Mouse (Mus musculus): ENCODE data around the gene Ssh3.

DNA sequence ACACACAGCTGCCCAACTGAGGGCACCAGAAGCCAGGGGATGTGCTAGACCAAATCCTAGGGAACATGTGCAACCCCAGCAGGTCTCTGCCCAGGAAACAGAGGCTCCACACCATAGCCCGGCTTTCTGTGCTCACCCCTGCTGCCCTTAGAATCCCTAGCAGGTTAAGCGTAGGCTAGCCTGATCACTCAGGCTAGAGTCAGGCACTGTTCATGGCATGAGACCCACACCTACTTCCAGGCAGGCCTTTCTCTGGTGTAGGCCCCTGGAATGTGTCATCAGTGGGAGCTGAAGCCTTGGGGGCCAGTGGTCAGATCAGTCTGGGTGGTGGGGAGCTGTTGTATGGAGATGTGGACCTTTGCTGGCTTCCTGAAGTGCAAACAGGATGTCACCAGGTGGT, 27.6 kb upstream of the Ssh3 start:
- TF ChIP-seq POLR2A (IDR thresholded peaks at IDR 0.05; ENCODE audit: borderline replicate concordance, insufficient read depth, low read length): no peak
- no peak for TF ChIP-seq CTCF (IDR thresholded peaks at IDR 0.05; ENCODE audit: borderline replicate concordance, insufficient read depth, low read depth, low read length)
